Mouse (Mus musculus) midbrain, embryonic 14.5 days (tissue): Measurements from ENCODE around the gene Cdh22. TPM values are rescaled to one million over a fixed set of nuclear protein-coding genes. Genes with fewer than 3 reads are reported as not detected.

Source experiments
- ATAC-seq: fragments of 200-750 bp; cut with Nextera tagmentation; 2 replicates; pipeline ENCODE4 v1.8.0; 2017; ENCODE audit warnings: moderate number of reproducible peaks, moderate library complexity; ENCODE audit not compliant: low FRiP score, low TSS enrichment
- DNase-seq: peaks from one replicate; pipeline ENCODE4 v3.0.0-alpha.2; 2015
- H3K27ac ChIP-seq: fragments of 300-500 bp; sonication (generic); replicated peaks from 2 replicates; pipeline ENCODE4 v1.5.1; 2014; ENCODE audit warnings: mild to moderate bottlenecking, low read depth, low read length, moderate library complexity
- H3K27me3 ChIP-seq: fragments of 300-500 bp; sonication (generic); 2 replicates; pipeline ENCODE4 v1.6.1; 2014; ENCODE audit warnings: low read length, control low read depth, mixed read lengths; ENCODE audit not compliant: control insufficient read depth, insufficient read depth
- H3K36me3 ChIP-seq: fragments of 300-500 bp; sonication (generic); 2 replicates; pipeline ENCODE4 v1.6.1; 2014; ENCODE audit warnings: low read length, control low read depth; ENCODE audit not compliant: control insufficient read depth, insufficient read depth
- H3K4me1 ChIP-seq: fragments of 300-500 bp; sonication (generic); 2 replicates; pipeline ENCODE4 v1.6.1; 2014; ENCODE audit warnings: mild to moderate bottlenecking, antibody characterized with exemption, low read length, control low read depth; ENCODE audit not compliant: control insufficient read depth, insufficient read depth
- H3K4me2 ChIP-seq: fragments of 300-500 bp; sonication (generic); 2 replicates; pipeline ENCODE4 v1.6.1; 2014; ENCODE audit warnings: mild to moderate bottlenecking, low read length, moderate library complexity
- H3K4me3 ChIP-seq: fragments of 300-500 bp; sonication (generic); replicated peaks from 2 replicates; pipeline ENCODE4 v1.5.1; 2014; ENCODE audit warnings: low read depth, low read length
- H3K9ac ChIP-seq: fragments of 300-500 bp; sonication (generic); replicated peaks from 2 replicates; pipeline ENCODE4 v1.6.1; 2014; ENCODE audit warnings: mild to moderate bottlenecking, low read length, moderate library complexity
- H3K9me3 ChIP-seq: fragments of 300-500 bp; sonication (generic); 2 replicates; pipeline ENCODE4 v1.6.1; 2016; ENCODE audit warnings: low read length, control low read depth, mixed read lengths; ENCODE audit not compliant: control insufficient read depth
- WGBS: fragments of 180-500 bp; shearing (Covaris S2); extraction: QIAGEN DNeasy Blood & Tissue Kit; methylation state at CpG from one replicate; pipeline ENCODE4 v1.1.7; 2014; 5-methylcytosine and 5-hydroxymethylcytosine counted together
- polyA plus RNA-seq: library from polyadenylated mRNA; unstranded; fragments of >200 nt; fragmentation: Nextera tagmentation; extraction: Ambion mirVana; gene quantifications from 2 replicates; pipeline ENCODE4 v1.2.1, GENCODE M21; 2014

Gene Cdh22
- polyA plus RNA-seq, 1 experiment from 2014 or later = 15.8 TPM

DNA sequence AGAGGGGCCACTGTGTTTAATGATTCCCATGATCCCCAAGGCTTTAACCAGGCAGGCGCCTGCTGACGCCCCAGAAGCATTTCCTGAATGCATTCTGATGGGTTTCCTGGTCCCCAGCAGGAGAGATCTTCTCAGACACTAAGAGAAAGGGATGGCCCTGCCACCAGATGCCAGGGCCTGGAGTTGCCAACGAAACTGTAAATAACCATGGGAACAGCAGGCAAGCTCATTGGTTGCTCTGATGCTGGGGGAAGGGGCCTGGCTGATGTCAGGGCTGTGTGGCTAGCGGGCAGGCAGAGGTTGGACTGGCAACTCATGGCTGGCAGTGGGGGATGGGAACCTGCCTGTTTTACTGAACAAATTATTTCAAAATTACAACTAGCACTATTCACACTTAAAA is 38.9 kb upstream of the Cdh22 start:
- Histone ChIP-seq H3K4me1 (peaks cover 46% of the 10 kb centered on the region), H3K27me3 (no peaks in the 10 kb centered on the region), H3K4me3 (no peak overlapping the region), H3K9me3 (no peaks in the 10 kb centered on the region), H3K36me3 (peaks cover 18% of the 10 kb centered on the region), H3K27ac (no peak overlapping the region), H3K9ac (no peak overlapping the region), H3K4me2 (no peak overlapping the region)
- no peak for ATAC-seq
- 32% methylated on average over 4 of the region's 4 CpGs for WGBS
- DNase-seq = peak; percentile 54

DNA sequence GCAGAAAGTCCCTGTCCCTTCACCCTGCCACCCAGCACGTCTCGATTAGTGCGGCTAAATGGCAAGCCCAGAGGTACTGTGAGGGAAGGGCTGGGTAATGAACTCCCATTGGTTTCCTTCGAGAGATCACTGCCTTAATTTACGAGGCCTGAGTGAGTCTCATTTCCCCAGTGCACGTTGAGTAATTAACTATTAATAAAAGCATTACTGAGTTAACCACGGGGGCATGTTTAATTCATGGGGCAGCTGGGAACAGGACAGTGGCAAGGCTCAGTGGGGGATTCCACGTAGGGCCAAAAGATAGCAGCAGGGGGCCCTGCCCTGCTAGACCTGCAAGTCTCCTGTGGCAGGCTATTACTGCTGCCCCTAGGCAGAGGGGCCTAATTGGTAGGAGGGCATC is 36.7 kb upstream of the Cdh22 start:
- no peaks in the 10 kb centered on the region for H3K9me3 ChIP-seq
- no peak overlapping the region for H3K4me3 ChIP-seq
- H3K27me3 ChIP-seq = no peaks in the 10 kb centered on the region
- H3K9ac ChIP-seq = peak overlapping the region; percentile 17; the same call in 1 of the 2 replicates
- peaks cover 57% of the 10 kb centered on the region for H3K4me1 ChIP-seq
- H3K4me2 ChIP-seq = no peak overlapping the region
- DNase-seq (peak; percentile 67), ATAC-seq (no peak)
- no peaks in the 10 kb centered on the region for H3K36me3 ChIP-seq
- peak overlapping the region; percentile 38 for H3K27ac ChIP-seq
- 4% methylated on average over 8 of the region's 8 CpGs for WGBS

DNA sequence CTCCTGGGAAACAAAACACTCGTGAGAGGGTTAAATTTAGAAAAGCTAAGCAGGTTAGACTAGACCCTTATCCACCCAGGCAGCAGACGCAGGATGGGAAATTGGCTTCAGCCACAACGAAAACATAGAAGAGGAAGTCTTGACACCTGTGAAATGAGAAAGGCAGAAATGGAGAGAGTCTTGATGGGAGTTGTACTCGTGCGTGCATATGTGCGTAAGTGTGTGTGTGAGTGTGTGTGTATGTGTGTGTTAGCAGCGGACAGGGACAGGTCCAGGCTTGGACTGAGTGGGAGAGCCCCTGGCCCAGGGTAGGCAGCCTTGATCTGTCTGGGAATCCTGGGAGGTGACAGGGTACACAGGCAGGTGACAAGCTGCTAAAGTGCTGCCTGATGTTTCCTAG is 36.2 kb upstream of the Cdh22 start:
- Histone ChIP-seq H3K36me3 (no peaks in the 10 kb centered on the region), H3K27ac (peak overlapping the region; percentile 38; the same call in 1 of the 2 replicates), H3K4me2 (no peak overlapping the region), H3K9ac (peak overlapping the region; percentile 17; the same call in 1 of the 2 replicates), H3K27me3 (no peaks in the 10 kb centered on the region), H3K4me3 (no peak overlapping the region), H3K9me3 (no peaks in the 10 kb centered on the region), H3K4me1 (peaks cover 61% of the 10 kb centered on the region)
- DNase-seq (peak; percentile 42), ATAC-seq (no peak)
- WGBS = 43% methylated on average over 7 of the region's 7 CpGs

DNA sequence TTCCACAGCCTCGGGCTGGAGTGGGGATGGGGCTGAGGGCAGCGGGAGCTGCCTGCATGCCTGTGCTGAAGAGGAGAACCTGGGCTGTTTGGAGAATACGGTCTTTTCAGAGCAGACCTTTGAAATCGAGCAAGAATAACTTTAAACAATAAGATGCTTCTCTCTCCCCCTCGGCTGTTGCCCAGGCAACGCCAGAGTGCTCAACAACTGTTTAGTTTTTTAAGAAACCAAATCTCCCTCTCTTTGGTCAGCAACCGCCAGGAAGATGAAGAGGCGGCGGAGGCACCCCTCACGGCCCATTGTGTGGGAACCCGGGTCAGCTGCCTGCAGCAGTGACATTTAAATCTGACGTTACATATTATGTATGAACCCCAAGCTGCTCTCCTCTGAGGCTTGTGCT is 32.1 kb upstream of the Cdh22 start:
- Histone ChIP-seq H3K4me3 (no peak overlapping the region), H3K4me2 (peak overlapping the region; percentile 30), H3K27me3 (no peaks in the 10 kb centered on the region), H3K9me3 (no peaks in the 10 kb centered on the region), H3K36me3 (no peaks in the 10 kb centered on the region), H3K9ac (peak overlapping the region; percentile 29; the same call in 1 of the 2 replicates), H3K4me1 (peaks cover 39% of the 10 kb centered on the region), H3K27ac (peak overlapping the region; percentile 52)
- ATAC-seq (no peak), DNase-seq (peak; percentile 70)
- WGBS = 2% methylated on average over 12 of the region's 12 CpGs

DNA sequence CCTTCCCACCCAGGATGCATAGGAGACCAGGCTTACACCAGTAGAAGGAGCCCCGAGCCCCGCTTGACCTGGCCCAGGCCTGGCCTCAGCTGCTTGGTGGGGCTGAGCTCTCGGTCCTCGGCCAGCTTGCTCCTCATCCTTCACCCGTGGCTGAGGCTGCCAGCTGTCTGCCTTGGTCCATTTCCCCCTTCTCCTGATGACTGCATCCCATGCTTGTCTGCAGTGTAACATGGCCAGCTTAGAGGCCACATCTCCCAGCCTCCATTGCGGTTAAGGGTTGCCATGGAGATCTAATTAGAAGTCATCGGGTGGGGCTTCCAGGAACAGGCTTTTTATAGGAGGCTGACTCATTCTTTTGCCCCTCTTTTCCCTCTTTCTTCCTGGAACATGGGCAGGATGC is 29.2 kb upstream of the Cdh22 start:
- no peak overlapping the region for H3K9ac ChIP-seq
- H3K27me3 ChIP-seq = no peaks in the 10 kb centered on the region
- H3K36me3 ChIP-seq = no peaks in the 10 kb centered on the region
- DNase-seq (peak; percentile 55), ATAC-seq (no peak)
- 0 out of 2 replicates have a peak overlapping the region, but pooled peaks have one; percentile 8 for H3K27ac ChIP-seq
- 42% methylated on average over 7 of the region's 7 CpGs for WGBS
- H3K4me1 ChIP-seq = peaks cover 26% of the 10 kb centered on the region
- H3K4me2 ChIP-seq = no peak overlapping the region
- no peaks in the 10 kb centered on the region for H3K9me3 ChIP-seq
- no peak overlapping the region for H3K4me3 ChIP-seq

DNA sequence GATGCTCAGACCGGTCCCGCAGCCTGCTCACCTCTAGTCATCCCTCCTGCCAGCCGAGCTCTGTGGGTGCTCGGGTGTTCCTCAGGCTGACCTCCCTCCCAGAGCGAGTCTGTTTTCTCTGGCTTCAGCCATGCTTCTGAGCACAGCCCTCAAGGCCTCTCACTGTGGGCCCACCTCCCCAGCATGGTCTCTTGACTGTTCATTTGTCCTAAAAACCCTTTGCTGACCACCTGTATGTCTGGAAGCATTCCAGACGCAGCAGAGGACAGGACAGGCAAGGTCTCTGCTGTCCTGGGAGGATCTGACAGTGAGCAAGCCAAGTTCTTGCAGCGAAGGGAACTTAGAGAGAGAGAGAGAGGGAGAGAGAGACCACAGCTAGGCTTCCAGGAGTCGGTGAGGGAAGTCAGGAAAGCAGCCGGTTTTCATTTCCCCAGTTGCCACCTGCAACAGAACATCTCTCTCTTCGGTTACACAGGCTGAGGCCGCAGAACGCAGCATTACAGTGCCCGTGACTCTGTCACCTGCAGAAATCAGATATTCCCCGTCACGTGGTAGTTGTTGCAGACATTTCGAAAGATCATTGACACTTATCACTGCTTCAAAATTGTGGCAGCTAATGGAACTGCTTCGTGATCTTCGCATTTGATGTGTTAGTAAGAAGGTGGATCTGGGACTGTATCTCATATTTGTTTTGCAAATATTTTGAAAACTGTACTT is 27.8 kb upstream of the Cdh22 start:
- Histone ChIP-seq H3K27me3 (no peaks in the 10 kb centered on the region), H3K27ac (no peak overlapping the region)
- ATAC-seq = no peak

DNA sequence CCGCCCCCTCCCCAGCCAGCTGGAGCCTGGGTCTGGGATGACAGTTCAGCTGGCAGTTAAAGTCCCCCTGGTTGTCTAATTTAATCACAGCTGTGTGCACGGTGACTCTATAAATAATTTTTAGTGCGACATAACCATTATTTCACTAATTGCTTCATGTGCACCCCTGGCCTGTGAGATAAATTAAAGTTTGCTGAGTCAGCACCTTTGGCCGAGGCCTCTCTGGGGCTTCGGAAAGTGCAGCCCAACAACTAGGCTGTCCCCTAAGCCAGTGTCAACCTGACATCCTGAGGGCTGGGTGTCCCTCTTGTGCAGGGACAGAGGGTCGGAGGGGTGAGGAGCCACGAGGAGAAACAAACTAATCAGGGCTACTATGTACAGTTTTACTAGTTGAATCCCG is 25.2 kb upstream of the Cdh22 start:
- no peak overlapping the region for H3K4me2 ChIP-seq
- no peak for DNase-seq
- peaks cover 33% of the 10 kb centered on the region for H3K4me1 ChIP-seq
- H3K27ac ChIP-seq = no peak overlapping the region
- H3K36me3 ChIP-seq = no peaks in the 10 kb centered on the region
- no peak overlapping the region for H3K9ac ChIP-seq
- no peak for ATAC-seq
- H3K4me3 ChIP-seq = no peak overlapping the region
- H3K9me3 ChIP-seq = no peaks in the 10 kb centered on the region
- WGBS = 82% methylated on average over 8 of the region's 8 CpGs
- H3K27me3 ChIP-seq = 0 out of 2 replicates have a peak, but pooled peaks cover 3% of the 10 kb centered on the region

More for the DNA sequence above, 27.8 kb upstream of the Cdh22 start:
- no peak for DNase-seq
- Histone ChIP-seq H3K4me2 (no peak overlapping the region), H3K4me1 (peaks cover 39% of the 10 kb centered on the region), H3K9ac (no peak overlapping the region), H3K4me3 (no peak overlapping the region), H3K9me3 (no peaks in the 10 kb centered on the region), H3K36me3 (no peaks in the 10 kb centered on the region)
- WGBS = 72% methylated on average over 18 of the region's 18 CpGs

DNA sequence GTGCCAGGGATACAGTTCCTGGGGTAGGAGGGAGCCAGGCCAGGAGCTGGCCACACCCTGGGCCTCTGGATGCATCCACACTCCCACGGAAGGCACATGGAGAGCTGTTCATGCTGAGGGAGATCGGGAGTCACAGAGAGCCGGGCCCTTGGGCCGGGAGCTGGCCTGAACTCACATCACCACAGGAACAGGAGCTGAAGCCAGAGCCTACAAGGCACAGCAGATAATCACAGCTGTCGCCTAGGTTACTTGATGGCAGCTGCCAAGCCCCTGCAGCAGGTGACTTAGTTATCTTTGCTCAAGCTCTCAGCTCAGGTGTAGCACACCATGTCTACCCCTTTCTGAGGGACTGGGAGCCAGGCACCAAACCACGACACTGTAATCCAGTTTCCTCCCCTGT is 23.7 kb upstream of the Cdh22 start:
- H3K27ac ChIP-seq = no peak overlapping the region
- WGBS = 80% methylated on average over 6 of the region's 6 CpGs
- no peak for ATAC-seq
- H3K9me3 ChIP-seq = no peaks in the 10 kb centered on the region
- H3K4me2 ChIP-seq = no peak overlapping the region
- peaks cover 38% of the 10 kb centered on the region for H3K4me1 ChIP-seq
- H3K27me3 ChIP-seq = 0 out of 2 replicates have a peak, but pooled peaks cover 3% of the 10 kb centered on the region
- H3K36me3 ChIP-seq = no peaks in the 10 kb centered on the region
- no peak overlapping the region for H3K4me3 ChIP-seq
- no peak for DNase-seq
- H3K9ac ChIP-seq = no peak overlapping the region
